Mouse (Mus musculus) c-Kit-positive CD71-positive TER-119-negative erythroid progenitor cells, embryonic 14.5 days (primary cell): ENCODE measurements at regions not wholly inside any gene's neighbourhood (a gene's known extent, or its start where the extent isn't known, plus 50 kb on each side); places are given as distances from the start of the nearest gene placed in this dataset.
"Not testable (repeated sequence)": the region's sequence is repeated elsewhere in the genome, so short reads cannot be mapped to it uniquely, and the experiment has no call there.

Source experiments
- DNase-seq: peaks from one replicate; pipeline ENCODE4 v3.0.0-alpha.2; 2013; ENCODE audit warnings: low read depth

DNA sequence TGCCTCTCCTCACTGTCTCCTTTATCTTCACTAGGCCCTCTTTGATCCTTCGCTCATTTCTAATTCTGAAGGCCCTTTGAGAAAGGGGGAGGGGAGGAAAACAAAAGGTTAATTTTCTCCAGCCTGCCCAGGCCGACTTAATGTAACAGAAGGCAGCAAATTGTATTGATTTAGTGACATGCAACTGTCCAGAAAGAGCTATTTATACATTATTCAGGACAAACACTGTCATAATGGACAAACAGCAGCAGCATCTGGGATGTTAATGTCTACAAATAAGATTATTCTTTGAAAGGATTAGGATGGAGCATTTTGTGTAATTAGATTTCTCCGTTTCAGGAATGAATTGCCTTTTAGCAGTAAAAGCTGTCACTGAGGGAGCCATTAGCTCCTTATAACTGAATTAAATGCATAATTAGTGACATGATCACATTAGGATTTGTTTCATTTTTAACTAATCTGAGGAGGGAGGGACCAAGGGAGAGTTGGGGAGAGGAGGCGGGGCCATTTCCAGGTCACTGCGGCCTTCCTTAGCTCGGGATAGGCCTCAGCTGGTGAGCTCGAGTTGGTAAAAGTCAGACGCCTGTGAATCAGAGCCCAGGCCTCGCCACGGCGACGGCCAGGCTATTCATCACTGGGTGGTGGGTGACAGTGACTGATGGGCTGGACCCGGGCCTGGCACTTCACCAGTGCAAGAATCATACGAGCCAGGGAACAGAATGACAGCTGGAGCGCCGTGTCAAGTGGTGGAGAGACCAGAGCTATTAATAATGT, 167.7 kb downstream of the Nkx6-1 start:
- DNase-seq, result no peak

GRCm38 (mm10) chr5:101496161-101496560, 168.6 kb downstream of the Nkx6-1 start:
- no peak for DNase-seq

- no peak for DNase-seq
Observed at GRCm38 (mm10) chr5:101445792-101446191, 219.0 kb downstream of the Nkx6-1 start.

- no peak for DNase-seq
Observed at GRCm38 (mm10) chr5:101441782-101442181, 223.0 kb downstream of the Nkx6-1 start.

DNA sequence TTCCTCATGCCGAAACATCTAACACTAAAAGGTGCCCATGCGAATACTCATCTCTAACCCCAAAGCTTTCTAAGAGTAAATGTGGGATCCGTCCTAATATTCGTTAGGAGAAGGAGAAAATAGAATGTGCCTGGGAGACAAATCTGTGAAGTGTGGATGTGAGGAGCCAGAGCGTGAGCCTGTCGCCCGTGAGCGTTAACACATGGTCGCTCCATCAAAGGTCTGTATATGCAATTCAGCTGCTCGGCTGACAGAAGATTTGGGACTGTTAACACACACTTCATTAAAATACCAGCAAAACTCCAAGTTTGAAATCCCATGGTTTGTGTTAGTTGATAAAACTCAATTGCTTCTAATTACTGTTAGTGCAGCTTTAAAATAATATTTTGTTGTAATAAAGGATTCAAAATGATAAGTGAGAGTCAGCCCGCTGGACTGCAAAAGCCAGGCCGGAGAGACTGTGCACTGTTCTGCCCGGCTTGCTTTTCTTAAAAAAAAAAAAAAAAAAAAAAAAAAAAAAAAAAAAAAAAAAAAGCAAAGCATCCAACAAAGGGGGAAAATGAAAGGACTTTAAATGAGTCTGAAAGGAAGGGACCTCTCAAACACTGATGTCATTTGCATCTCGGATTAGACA, 227.0 kb downstream of the Nkx6-1 start:
- DNase-seq, result no peak

GRCm38 (mm10) chr5:101426067-101426771, 238.6 kb downstream of the Nkx6-1 start:
- no peak for DNase-seq

- no peak for DNase-seq
Observed at GRCm38 (mm10) chr5:101384316-101384715, 280.5 kb downstream of the Nkx6-1 start.

DNA sequence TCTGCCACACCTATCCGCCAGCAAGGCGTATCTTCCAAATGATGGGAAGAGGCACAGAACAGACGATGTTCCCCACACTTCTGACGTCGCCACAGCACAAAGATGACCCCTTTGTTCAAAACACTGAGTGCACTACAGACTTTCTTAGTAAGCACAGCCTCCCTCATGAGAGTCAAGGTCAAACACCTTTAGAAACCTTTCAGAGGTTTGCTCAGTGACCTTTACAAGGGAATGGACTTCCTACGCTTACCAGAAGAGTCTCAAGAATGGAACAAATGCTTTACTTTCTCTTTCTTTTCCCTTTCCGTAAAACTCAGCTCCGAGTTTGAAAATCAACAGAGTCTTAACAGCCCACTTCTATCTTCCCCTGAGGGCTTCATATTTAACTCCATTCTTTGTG, 283.4 kb downstream of the Nkx6-1 start:
- DNase-seq, result no peak

DNA sequence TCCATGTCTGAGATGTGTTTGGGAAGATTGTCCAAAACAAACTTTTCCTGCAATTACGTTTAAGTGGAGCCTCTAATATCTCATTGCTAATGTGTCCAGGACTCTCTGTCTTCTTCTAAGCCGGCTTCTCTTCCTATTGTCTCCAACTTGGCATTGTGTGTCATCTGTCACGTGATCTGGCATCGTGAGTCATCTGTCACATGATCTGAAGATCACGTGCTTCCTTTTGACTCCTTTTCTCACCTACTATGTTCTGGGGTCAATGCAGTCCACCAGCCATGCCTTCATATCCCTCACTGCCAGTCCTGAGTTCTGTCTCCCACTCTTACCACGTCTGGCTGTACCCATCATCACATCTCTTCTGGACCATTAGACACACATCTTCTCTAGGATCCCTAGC, 288.1 kb downstream of the Nkx6-1 start:
- DNase-seq, result no peak

DNA sequence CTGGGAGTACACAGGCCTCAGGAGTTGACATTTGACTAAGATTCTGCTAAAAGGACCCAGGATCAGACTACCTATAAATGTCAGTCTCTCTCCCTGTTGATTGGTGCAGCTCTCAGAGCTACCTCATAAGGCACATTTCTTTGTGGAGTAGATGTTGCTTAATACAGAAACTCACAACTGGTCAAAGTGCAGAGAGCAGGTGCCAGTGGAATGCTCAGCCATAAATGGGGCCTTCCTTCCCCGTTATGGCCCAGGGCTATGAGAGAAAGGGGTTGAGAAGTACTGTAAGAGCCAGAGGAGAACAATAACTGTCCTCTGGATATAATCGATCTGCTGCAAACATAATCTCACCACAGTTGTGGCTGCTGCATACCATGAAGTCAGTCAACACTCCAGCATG, 290.7 kb downstream of the Nkx6-1 start:
- no peak for DNase-seq

DNA sequence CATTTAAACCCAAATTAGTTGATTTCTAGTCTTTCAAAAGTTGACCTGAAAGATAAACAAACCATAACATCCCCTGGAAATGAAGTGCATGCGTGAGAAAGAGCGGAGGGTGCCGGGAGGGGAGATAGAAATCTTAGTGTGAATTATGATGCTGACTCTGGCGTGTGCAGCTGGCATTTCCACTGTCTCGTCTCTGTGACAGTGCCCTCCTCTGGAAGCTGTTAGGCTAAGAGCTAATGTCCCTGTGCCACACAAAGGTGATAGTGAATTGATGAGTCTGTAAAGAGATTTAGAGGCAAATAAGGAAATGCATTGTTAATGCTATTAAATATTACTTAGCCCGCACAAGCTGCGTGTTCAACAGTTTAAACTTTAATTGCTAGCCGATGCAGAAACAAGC, 292.6 kb downstream of the Nkx6-1 start:
- no peak for DNase-seq

GRCm38 (mm10) chr5:101365364-101365763, 299.4 kb downstream of the Nkx6-1 start:
- no peak for DNase-seq

DNA sequence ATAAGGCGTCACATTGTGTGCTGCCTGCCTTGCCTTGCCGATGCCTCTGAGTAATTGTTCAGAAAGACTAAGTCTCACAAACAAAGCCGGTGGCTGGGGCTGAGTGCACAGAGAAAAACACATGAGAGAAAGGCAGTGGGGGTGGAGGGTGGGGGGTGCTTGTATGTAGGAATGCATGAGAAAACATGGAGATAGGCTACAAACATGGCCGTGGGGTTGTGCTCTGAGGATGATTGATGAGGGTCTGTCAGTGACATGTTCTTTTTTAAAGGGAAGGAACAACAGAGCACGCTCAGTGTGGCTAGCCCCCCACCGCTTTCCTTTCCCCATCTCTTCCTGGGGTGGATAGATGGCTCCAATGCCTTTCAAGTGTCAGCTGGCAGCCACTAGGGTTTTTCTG, 304.8 kb downstream of the Nkx6-1 start:
- no peak for DNase-seq

GRCm38 (mm10) chr5:101345406-101345805, 319.4 kb downstream of the Nkx6-1 start:
- no peak for DNase-seq

DNA sequence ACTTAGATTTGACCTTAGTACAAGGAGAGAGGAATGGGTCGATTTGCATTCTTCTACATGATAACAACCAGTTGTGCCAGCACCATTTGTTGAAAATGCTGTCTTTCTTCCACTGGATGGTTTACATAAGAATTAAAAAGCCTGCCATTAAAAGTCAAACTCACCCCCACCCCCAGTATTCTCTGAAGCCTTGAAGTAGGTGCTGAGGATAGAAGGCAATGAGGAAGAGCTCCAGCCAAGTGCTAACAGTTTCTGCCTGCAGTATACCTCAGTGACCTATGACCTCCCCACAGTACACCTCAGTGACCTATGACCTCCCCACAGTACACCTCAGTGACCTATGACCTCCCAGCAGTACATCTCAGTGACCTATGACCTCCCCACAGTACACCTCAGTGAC, 328.4 kb downstream of the Nkx6-1 start:
- DNase-seq, result not testable (repeated sequence)

DNA sequence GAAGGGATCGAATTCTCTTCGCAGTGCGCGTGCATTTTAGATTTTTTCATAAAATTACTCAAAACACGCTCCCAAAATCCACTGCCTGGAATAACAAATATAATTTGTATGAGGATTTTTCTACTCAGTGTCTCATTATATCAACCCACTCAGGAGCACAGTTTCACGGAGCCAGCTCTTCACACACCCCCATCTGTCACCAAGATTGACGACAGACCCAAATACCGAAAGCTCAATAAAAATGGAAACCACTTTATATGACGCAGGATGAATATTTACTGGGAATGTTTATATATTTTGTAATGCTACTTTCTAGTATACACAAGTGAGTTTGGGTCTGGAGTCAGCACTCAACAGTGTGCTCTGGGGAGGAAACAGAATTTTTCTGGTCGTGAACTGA, 333.0 kb downstream of the Nkx6-1 start:
- no peak for DNase-seq

GRCm38 (mm10) chr5:101326122-101326521, 338.7 kb downstream of the Nkx6-1 start:
- DNase-seq, result no peak

DNA sequence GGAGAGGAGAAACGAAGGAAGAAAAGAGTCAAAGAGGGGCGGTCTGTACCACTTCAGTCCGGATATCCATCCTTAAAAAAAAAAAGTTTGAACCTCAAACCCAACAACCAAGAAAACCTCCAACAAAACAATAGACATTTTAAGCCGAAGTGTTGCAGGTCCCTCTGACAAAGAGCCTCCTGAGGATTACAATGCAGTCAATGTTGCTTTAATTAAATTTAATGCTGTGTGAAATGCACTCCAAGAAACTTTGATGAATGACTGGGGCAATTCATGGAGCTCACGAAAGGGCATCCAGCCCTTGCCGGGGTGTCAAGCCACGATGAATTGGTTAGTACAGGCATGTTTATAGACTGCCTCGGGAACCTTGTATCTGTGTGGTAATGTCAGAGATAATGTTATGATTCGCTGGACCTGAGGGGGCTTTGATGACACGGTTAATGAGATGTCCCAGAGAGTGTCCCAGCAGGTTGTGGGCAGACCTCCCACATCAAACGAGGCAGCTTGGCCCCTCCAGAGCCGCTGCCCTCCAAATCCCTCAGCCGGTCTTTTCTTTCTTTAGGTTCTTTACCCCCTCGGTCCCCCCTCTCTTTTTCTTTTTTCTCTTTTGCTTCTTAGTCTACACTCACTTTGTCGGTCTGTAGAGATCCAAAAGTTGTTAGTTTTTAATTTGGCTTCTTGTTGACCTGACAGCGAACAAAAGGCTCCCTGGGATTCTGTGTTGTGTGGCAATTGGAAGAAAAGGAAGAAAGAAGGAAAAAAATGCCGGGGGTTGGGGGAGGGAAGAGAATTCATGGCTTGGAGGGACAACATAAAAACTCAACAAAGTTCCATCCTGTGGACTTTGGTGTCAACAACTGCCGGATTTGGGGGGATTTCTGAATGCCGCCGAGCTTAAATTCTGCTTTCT, 341.5 kb downstream of the Nkx6-1 start:
- no peak for DNase-seq

DNA sequence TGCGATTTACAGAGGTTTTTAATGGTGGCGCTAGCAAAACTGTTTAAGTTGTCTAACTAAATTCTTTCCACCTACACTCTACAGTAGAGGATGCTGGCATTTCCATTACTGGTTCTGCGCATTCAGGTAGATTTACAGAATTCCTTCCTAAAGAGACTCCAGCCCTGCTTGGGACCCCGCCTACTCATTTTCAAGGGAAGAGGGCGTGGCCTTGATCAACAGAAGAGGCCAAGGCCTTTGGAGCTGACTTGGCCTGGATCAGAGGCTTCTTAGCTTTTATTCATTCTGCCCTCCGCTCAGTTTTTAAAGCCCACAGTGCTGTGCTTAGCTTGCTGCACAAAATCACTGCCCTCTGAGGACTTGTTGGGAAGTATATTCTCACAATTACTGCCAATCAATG, 364.8 kb downstream of the Nkx6-1 start:
- no peak for DNase-seq

DNA sequence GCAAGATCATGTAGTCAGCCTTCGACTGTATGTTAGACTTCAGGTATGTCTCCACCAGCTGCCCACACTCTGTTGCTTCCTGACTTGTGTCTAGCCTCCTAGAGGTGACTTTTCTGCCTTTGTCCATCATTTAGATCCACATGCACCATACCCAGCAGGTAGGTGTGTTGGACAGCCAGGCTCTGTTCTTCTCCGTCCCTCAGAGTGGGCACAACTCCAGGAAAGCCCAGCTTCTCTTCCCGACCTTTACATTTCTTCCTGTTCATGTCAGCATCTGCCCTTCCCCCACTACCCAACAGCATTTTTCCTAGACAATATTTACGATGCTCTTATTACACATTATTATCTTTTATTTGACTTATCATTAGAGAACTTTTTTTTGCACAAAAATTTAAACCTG, 366.4 kb downstream of the Nkx6-1 start:
- no peak for DNase-seq

DNA sequence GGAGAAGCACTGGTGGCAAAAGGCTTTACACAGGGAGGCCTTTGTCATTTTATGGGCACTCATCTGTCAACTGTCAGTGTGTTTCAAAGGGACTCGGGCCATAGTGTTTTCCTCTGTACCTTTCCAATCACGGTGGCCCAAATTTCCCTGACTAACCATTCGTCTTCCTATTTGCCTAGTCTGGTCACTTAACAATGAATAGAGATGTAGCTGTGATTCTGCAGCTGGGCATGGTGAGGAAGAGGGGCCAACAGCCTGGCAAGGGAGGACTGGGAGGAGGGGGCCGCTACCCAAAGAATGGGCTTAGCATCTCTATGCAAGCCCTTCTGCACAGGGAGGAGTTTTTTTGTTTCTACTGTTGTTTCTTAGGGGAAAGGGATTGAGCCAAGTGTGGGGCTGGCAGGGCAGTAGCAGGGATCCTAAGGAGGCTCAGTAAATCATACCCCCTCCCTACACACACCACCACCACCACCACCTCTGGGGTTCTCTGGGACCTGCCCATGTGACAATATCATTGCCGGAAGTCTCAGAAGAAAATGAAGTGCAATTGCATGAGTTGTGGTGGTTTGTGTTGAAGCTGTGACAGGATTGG, 367.2 kb downstream of the Nkx6-1 start:
- DNase-seq, result no peak

DNA sequence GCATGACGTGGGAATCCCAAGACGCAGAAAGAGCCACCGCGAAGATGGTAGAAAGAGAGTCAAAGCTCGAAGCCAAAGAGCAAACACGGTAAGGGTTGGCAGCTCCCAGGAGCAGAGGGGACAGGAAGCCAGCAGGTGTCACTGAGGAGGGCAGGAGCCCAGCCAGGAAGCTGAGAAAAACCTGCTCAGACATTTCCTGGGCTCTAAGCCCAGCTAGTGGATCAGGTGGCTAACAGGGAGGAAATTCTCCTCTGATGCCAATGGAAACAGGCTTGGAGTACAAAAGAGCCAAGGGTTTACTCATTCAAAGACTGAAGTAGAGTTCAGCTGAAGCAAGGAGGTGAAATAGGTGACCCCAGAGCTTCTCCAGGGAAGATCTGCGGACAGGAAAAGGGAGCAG, 368.9 kb downstream of the Nkx6-1 start:
- DNase-seq, result no peak
